Mouse (Mus musculus) activated CD4-positive, CD25-positive, alpha-beta regulatory T cell, adult 4 months (primary cell): ENCODE results near the gene Elf5. TPM values are rescaled to one million over a fixed set of nuclear protein-coding genes. Genes with fewer than 3 reads are reported as not detected.
A peak's percentile ranks its signal among the peaks of the same experiment; 100 is the strongest.

Experiments
- ATAC-seq: one replicate; pipeline ENCODE4 v1.8.0; 2017
- polyA plus RNA-seq, 2 experiments: library from polyadenylated mRNA; unstranded; fragments of 100-300 nt; shearing (Covaris generic); gene quantifications; one replicate each; pipeline ENCODE4 v1.2.1; 2017

The Elf5 gene
- polyA plus RNA-seq, 2 experiments from 2014 or later: not detected

DNA sequence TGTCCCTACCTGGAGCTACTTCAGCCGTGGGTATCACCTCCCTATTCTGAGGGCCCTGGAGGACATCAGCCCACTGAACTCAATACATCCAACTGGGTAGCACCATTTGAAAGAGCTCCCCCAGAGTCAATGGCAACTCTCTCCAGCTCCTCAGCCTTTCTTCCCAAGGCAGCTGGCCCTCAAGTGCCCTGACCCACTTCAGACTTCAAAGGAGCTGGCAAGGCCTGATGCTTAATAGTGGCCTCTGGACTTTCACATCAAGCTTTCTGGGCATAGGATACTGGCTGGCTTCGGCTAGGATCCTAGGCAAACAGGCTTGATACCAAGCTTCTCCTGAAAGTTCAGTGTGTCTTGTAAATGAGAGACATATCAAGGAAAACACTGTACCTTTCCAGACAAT is 23.6 kb downstream of the Elf5 start:
- ATAC-seq: no peak

DNA sequence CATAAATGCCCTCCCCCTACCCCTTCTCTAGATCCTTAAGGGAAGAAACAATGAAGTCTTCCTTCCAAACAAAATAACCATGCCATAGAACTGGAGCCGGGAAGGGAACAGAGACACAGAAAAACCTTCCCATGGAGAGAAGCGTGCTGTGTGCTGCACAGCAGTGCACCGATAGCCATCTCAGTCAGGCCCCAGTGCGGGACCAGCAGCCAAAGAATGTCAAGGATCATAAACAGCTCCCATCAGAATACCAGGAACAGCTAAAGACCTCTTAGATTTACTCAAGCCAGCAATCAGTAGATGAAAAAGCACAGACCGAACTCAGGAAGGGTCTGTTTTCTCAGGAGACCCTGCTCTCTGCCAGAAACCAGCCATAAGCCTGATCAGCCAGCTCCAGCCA is 25.0 kb downstream of the Elf5 start:
- no peak for ATAC-seq

DNA sequence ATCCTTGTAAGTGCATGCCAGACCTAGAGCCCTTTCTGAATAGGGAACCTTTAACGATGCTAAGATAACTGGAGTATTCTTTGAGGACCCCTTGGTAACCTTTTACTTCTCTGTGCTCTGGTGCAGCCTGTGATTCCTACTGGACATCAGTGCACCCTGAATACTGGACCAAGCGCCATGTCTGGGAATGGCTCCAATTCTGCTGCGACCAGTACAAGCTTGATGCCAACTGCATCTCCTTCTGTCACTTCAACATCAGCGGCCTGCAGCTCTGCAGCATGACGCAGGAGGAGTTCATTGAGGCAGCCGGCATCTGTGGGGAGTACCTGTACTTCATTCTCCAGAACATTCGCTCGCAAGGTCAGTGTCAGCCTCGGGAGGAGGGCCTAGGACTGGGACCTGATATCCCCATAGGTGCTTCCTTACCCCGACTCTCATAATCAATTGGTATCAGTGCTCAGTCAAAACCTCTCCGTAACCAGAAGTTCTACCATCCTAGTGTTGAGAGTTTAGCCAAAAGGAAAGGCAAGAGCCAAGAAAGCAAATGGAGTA is 27.7 kb downstream of the Elf5 start:
- ATAC-seq: no peak

DNA sequence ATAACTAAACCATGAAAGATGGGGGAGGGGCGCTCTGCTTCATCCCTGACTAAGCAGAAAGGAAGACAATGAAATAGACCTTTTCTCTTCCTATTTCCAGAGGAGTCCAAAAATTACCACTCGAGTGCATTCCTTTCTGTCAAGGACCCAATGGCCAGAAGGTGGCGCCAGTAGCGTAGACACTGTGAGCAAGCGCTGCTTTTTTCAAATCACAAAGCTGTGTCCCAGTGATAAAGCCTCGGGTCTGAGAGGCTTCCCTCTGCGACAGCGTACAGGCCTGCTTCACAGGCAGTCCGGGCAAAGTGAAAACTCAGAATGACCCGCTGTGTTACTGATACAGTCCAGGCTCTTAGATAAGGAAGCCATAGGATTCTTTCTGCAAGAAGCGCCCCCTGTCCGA is 28.2 kb downstream of the Elf5 start:
- ATAC-seq: no peak

DNA sequence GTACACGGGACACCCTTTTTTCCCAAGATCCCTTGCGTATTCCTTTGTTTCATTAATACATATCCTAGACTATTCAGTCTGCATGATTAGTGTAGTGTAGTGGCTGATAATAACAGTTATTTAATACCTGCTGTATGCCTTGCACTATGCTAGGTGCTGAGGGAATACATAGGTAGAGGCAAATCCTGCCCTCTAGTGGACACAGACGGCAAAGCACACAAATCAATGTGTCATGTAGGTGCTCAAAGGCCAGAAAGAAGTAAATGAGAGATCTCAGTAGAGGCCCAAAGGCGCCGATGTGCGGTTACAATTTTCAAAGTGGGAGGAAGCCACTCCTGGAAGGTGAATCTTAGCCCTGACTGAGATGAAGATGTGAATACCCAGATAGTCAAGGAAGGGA is 34.3 kb downstream of the Elf5 start:
- no peak for ATAC-seq

DNA sequence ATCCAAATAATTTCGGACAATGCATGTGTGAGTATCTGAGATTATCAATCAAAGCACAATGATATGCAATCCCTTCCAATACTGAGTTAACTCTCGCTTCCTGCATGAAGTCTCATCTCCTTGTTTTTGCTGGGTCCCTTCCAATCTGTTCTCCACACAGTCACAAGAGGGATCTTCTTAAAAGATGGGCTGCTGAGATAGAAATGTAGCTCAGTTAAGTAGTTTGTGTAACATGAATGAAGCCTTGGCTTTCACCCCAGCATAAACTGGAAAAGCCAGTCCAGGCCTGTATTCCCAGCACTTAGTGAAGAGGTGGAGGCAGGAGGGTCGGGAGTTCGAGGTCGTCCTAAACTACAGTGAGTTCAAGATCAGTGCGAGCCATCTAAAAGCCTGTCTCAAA is 34.8 kb downstream of the Elf5 start:
- no peak for ATAC-seq

DNA sequence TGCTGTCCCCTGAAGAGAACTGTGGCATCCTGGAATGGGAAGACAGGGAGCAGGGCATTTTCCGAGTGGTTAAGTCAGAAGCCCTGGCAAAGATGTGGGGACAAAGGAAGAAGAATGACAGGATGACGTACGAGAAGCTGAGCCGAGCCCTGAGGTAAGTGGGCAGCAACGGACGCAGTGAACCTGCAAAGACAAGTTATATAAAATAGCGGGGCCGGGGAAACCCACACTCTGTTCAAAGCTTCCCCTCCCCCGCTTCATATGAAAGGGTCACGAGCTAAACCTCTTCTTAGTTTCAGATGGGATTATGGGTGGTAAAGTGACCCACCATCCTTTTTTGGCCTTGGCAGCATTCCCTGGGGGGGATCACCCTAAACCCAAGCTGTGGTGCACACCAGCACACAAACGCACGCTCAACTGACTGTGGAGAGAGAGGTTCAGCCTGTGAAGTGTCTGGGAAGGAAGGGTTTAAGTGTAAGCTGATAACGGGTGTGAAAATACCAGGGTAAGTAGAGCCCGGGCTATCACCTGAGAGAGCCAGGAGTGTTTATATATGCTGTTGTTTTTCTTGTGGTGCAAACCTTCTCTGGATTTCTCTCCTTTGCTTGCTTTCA is 37.6 kb downstream of the Elf5 start:
- ATAC-seq: no peak

DNA sequence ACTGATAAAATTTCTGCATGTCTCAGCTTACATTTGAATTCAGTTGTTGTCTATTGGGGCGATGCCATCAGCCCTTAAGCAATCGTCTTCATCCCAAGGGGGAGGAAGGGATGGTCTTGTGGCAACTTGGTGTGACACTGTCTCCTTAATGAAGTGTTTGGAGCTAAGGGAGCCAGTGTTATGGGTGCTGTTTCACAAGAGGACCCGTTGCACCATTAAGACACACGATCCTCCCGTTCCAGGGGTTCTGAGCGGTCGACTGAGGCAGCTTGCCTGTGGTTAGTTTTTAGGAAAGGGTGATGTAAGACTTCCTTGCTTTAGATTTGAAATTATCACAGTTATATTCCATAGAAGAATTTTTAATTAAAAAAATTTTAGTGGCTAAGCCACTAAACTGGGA is 38.3 kb downstream of the Elf5 start:
- ATAC-seq: no peak

DNA sequence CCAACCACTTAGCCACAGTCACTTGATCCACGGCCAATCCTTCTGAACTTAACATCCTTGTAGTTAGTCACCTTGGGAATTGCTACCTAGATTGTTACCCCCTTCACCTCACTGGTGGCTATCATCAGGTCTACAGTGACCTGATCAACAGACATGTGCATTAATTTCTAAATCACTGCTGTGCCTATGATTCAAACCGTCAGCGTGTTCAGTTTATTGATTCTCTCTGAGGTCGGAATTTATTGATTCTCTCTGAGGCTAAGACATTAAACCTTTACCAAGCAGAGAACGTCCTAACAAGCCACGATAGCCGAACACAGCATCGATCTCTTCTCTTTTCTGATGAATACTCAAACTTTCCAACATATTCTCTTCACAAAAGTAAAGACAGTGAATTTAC is 38.8 kb downstream of the Elf5 start:
- no peak for ATAC-seq

DNA sequence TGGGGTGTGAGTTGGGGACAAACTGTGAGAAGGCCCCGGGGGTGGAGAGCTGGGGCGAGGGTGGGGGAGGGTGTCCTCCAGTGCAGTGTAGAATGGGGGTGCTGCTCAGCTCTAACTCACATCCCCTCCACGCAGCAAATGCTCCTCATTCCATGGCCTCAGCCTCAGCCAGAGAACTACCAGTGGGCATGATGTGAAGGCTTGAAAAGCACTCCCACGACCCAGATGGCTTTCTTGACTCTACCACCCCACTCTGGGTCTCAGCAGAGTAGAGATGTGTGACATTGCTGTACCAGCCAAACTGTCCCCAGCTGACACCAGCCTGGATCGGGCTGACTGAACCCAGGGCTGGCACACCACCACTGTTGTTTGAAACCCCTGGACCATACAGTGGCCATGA is 41.1 kb downstream of the Elf5 start:
- ATAC-seq: no peak

DNA sequence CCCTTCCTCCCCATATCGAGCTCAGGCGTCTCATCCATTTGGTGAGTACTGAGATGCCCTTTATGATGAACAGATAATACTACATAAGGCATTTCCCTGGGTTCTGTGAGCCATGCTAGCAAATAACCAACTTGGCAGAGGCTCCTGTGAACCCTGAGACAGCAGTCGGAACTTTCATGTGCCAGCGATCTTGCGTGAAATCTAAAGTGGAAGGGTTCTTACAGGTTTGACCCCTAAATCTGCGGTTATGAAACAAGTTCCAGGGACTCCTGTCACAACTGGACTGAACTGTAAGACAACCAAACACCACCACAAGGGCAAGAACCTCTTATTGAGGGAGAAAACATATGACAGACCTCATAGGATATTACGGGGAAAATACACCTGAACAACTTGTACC is 44.3 kb downstream of the Elf5 start:
- ATAC-seq: no peak

DNA sequence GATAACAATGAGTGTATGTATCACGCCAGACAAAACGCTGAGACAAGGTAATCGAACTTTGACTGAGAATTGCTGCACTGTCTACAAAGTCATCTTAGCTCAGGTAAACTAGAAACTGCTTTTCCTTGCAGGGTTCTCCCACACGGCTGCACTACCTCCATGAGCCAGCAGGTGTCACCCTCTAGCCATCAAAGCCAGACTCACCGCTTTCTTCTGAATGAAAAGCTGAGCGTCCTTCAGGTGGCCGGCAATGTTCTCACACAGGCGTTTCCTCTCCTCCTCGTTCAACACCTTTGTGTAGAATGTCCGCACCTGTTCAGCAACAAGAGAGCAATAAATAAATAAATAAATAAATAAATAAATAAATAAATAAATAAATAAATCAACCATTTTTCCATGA is 45.2 kb downstream of the Elf5 start:
- ATAC-seq: peak; percentile 86

DNA sequence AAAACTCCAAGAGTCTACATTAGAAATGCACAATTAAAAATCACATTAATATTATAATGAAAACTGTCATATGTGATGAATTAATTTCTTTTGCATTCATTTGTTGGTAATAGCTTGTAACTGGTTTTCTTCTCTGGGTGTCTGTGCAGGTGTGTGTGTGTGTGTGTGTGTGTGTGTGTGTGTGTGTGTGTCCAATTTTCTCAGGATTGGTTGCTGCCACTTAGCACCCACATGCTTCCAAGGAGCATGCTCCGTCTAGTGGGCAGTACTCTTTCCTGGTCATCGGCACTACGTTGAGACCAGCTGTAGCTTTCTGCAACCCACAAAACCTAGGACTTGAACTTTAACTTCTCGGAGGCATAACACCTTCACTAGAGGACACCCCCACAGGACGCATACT is 45.6 kb downstream of the Elf5 start:
- ATAC-seq: no peak

DNA sequence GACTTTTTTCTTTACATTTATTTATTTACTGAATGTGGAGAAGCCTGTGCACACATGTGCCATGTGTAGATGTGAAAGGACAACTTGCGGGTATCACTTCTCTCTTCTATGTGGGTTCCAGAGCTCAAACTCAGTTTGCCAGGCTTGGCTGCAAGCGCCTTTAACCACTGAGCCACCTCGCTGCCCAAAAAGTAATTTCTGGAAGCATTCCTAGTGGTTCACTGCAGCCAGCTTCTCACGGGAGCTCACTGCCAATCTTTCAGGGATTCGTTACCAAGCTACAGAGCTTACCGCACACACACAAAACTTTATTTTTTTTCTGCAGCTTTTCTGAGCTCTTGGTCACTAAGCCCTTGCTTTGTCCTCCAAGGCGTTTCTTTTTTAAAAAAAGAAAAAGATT is 46.1 kb downstream of the Elf5 start:
- ATAC-seq: no peak

DNA sequence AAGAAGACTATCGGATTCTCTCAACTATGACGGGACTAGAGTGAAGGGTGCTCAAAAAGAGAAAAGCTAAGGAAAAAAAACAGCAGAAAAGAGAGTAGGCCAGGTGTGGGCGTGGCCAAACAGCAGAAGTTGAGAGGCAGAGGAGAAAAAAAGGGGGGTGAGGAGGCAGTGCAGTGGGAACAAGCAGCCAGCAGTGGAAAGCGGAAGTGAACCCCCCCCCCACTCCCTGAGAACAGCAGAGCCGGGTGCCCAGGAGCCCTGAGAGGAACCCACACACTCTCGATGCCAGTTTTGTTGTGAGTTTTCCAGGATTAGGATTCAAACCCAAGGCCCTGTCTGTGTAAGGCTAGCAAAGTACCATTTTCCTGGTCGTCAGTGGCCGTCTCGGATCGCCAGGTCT is 47.6 kb downstream of the Elf5 start:
- ATAC-seq: no peak

DNA sequence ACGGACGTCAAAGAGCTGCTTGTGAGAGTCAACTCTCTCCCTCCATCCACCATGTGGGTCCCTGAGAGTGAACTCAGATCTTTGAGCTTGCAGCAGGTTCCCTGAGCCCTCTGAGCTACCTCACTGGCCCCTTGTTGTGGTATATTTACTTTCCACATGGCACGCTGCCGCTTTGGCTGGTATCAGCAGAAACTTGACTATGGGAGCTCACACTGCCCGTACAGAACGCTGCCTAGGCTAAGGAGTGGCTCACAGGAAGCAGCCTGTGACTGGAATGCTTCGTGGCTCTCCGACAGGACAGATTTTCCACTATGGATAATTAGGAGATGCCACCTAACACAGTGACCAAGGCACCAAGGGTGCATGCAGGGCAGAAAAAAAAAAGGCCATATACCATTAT is 49.7 kb downstream of the Elf5 start:
- ATAC-seq: no peak

DNA sequence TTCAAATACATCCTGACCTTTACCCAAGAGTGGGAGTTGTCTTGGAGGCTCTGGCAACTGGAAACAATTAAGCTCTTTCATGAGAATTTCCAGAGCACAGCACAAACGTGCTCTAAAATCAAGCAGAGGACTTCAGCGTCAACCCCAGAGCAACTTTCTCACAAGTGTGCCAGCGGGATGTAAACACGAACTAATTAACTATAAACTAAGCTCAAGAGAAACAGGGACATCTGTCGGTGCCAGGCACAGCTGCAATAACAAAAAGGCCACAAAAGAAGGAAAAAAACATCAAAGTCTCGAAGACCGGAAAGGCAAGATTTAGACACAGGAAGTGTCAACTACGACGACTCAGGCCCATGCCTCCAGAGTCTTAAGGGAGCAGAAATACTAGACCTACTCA is 50.3 kb downstream of the Elf5 start:
- ATAC-seq: no peak

DNA sequence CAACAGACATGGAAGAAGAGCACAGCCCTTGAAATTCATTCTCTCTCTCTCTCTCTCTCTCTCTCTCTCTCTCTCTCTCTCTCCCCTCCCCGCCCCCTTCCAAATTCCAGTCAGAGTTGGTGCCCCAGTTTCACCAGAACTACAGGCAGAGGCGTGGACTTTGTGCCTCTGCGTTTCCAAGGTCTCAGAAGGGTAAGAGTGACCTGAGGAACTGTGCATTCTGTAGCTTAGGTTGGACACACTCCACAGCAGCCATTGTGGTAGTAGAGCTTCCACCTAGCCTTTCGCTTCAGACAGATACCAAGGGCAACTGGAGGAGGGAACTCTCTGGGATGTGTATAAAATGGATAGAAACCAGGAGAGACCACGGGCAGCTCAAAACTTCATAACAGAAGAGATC is 51.3 kb downstream of the Elf5 start:
- no peak for ATAC-seq

DNA sequence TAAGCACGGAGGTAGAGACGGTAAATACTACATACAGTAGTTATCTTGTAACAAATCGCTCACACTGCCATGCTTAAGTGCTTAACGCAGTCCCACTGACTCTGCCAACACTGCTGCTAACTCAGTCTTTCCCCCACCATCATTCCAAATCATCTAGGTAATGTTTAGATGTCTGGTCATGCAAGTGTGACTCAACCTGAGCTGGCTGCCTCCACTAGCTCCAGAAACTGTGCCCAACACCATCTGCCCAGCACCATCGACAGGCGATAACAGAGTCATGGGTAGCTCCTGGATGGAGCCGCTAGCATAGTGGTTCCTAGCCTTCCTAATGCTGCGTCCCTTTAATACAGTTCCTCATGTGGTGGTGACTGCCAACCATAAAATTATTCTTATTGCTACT is 53.0 kb downstream of the Elf5 start:
- no peak for ATAC-seq

DNA sequence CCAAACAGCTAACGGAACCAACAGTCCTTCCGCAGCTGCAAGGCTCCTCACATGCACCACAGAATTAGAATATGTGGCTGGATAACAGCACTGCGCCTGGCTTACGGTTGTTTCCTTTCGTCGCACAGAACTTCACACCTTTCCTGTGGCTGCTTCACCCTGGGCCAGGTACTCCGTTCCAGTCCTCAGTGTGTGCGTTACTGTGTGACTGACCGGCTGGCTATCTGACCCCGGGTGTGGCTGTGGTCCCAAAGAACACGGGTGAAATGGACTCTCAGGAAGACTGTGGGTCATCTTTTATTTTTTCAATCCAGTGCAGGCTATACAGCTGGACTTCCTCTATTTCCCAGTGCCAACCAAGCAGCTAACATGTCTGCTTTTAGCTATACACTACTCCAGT is 53.9 kb downstream of the Elf5 start:
- no peak for ATAC-seq

DNA sequence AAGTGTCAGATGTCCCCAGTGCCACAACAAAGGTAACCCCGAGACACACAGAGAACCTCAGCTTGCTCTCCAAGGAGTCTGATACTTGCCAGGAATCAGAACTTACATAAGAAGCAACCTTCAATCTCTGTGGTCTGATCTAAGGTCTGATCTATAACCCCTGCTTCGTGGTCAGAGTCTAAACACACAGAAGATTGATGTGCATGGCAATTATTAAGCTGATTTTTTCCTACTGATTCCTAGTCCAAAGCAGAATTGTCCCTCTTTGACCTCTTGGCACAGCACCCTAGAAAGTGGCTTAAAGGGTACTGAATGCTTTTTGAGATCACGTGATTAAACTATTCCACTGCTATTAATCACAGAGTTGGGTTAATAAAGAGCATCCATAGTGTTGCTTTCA is 54.8 kb downstream of the Elf5 start:
- ATAC-seq: no peak

DNA sequence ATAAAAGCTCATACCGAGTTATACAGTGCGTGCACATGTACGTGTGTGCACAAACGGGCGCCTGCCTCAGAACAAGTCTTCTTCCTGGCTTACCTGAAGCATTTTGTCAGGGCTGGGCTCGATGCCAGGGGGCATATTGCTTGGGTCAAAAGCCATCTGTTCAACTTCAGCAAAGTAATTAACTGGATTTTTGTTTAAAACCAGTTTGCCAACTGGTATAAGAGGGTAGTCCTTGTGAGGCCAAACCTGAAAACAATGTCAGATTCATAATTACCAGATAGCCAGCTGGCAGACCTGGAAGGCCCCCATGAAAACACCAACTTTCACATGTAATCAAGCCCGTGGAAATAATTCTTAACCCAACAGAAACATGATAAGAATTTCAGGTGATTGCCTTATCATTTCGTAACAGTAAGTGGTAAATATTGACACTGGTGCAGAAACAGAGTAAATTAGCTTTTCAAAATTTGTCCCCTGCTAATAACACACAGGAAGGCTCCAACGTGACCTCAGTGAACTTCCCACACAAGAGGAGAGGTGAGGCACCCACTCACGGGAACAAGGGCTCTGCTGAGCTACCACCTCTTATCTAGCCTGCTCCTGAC is 55.6 kb downstream of the Elf5 start:
- ATAC-seq: no peak

DNA sequence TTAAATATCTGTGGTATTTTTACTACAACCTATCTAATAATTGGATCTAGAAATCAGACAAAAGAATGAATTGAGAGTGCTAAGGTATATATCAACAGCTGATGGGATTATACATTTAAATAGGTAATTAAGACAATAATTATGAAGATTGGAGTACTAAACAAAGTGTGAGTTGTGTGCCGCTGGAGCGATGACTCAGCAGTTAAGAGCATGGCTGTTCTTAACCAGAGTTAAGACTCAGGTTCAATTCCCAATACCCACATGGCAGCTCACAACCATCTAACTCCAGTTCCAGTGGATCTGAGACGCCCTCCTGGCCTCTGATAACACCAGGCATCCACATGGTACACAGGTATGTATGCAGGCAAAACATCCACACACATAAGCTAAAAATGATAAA is 61.9 kb downstream of the Elf5 start:
- ATAC-seq: no peak

DNA sequence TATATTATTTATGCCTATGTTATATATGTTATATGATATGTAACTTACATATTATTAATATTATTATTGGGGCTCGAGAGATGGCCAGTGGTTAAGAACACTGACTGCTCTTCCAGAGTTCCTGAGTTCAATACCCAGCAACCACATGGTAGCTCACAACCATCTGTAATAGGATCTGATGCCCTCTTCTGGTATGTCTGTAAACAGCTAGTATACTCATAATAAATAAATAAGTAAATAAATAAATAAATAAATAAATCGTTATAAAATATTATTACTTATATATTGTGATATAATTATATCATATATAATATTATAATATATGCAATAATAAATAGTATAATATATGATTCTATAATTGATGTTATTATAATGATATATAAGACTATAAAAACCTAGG is 64.7 kb downstream of the Elf5 start:
- ATAC-seq: no peak

DNA sequence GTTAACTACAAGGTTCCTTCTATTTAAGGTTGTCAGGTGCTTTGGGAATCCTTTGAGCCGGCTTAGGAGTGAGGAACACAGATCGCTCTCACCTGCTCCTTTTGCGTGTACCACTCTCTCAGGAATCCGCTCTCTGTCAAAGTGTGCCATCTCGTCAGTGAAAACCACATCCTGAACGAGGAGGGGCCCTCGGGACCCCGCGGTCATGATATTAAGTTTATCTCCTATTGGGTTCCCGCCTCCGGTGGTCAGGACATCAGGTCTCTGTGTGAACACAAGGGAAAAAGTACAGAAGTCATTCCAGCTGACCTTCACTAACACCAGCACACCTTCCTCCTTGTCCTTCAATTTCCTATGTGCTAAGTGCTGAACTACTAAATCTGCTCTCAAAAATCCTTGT is 65.2 kb downstream of the Elf5 start:
- ATAC-seq: no peak
